Mouse (Mus musculus) MEL (cell line): ENCODE measurements around the gene Tmem9. TPM values are rescaled to one million over a fixed set of nuclear protein-coding genes. Genes with fewer than 3 reads are reported as not detected.

Experiments used
- DNase-seq: peaks from one replicate; pipeline ENCODE4 v3.0.0; 2011; ENCODE audit warnings: low read depth, low spot score
- H3K27ac ChIP-seq: 2 replicates; pipeline ENCODE4 v1.5.1; 2012; ENCODE audit warnings: low read depth, mild to moderate bottlenecking, control low read depth, low read length, moderate library complexity; ENCODE audit not compliant: control insufficient read depth
- H3K27me3 ChIP-seq, 2 experiments: fragments of 150-350 bp in 1 of 2; sonication (generic) in 1 of 2; 2 replicates each; pipeline ENCODE4 v1.6.1; 2012; ENCODE audit warnings: low read length in 2 of 2, mild to moderate bottlenecking in 2 of 2, improper control_type of control experiment in 1 of 2, moderate library complexity in 1 of 2; ENCODE audit not compliant: insufficient read depth in 2 of 2, control insufficient read depth in 1 of 2
- H3K36me3 ChIP-seq, 2 experiments: 2 replicates each; pipeline ENCODE4 v1.6.1; 2012 to 2014; ENCODE audit warnings: low read length in 2 of 2, improper control_type of control experiment in 1 of 2, inconsistent platforms in 1 of 2, mild to moderate bottlenecking in 1 of 2; ENCODE audit not compliant: insufficient read depth in 2 of 2, control insufficient read depth in 1 of 2
- H3K4me1 ChIP-seq, 2 experiments: fragments of 150-350 bp in 1 of 2; sonication (generic) in 1 of 2; 2 replicates each; pipeline ENCODE4 v1.6.1; 2012; ENCODE audit warnings: low read length in 2 of 2, improper control_type of control experiment in 1 of 2, mild to moderate bottlenecking in 1 of 2; ENCODE audit not compliant: insufficient read depth in 2 of 2, control insufficient read depth in 1 of 2
- H3K4me3 ChIP-seq, 2 experiments: fragments of 150-350 bp in 1 of 2; sonication (generic) in 1 of 2; 2 replicates each; pipeline ENCODE4 v1.5.1; 2012; ENCODE audit warnings: low read depth in 2 of 2, low read length in 2 of 2, mild to moderate bottlenecking in 2 of 2, moderate library complexity in 2 of 2, control low read depth in 1 of 2, improper control_type of control experiment in 1 of 2; ENCODE audit not compliant: control insufficient read depth in 1 of 2, insufficient read depth in 1 of 2
- H3K79me2 ChIP-seq: 2 replicates; pipeline ENCODE4 v1.6.1; 2012; ENCODE audit warnings: mild to moderate bottlenecking, low read length, moderate library complexity; ENCODE audit not compliant: control insufficient read depth, poor library complexity, insufficient read depth
- H3K9ac ChIP-seq: 2 replicates; pipeline ENCODE4 v1.6.1; 2012; ENCODE audit warnings: low read depth, mild to moderate bottlenecking, control low read depth, low read length, moderate library complexity; ENCODE audit not compliant: control insufficient read depth, poor library complexity, severe bottlenecking
- H3K9me3 ChIP-seq: fragments of 150-350 bp; sonication (generic); replicated peaks from 2 replicates; pipeline ENCODE4 v1.6.1; 2012; ENCODE audit warnings: mild to moderate bottlenecking, low read length, improper control_type of control experiment, moderate library complexity; ENCODE audit not compliant: insufficient read depth
- CTCF ChIP-seq, 3 experiments: IDR thresholded peaks in 2 of 3; conservative IDR thresholded peaks in 1 of 3; 2 replicates each; pipeline ENCODE4 v1.5.1; 2011 to 2012; ENCODE audit warnings: low read length in 3 of 3, low read depth in 2 of 3, mild to moderate bottlenecking in 2 of 3, improper control_type of control experiment in 1 of 3, inconsistent platforms in 1 of 3, mixed read lengths in 1 of 3, moderate library complexity in 1 of 3; ENCODE audit not compliant: control insufficient read depth in 1 of 3, insufficient read depth in 1 of 3, poor library complexity in 1 of 3, severe bottlenecking in 1 of 3
- E2F4 ChIP-seq: IDR thresholded peaks from 2 replicates; pipeline ENCODE4 v1.6.1; 2011; ENCODE audit warnings: low read depth, low read length, improper control_type of control experiment, borderline replicate concordance
- EP300 ChIP-seq, 2 experiments: IDR thresholded peaks; 2 replicates each; pipeline ENCODE4 v1.6.1; 2011; ENCODE audit warnings: improper control_type of control experiment in 2 of 2, low read length in 2 of 2, low read depth in 1 of 2, mild to moderate bottlenecking in 1 of 2
- ETS1 ChIP-seq: IDR thresholded peaks from 2 replicates; pipeline ENCODE4 v1.6.1; 2012; ENCODE audit warnings: low read depth, mild to moderate bottlenecking, inconsistent platforms, low read length, improper control_type of control experiment, moderate library complexity
- HCFC1 ChIP-seq: IDR thresholded peaks from 2 replicates; pipeline ENCODE4 v1.6.1; 2012; ENCODE audit warnings: low read depth, mild to moderate bottlenecking, inconsistent platforms, low read length, improper control_type of control experiment, moderate library complexity
- JUND ChIP-seq: IDR thresholded peaks from 2 replicates; pipeline ENCODE4 v1.6.1; 2011; ENCODE audit warnings: low read depth, mild to moderate bottlenecking, improper control_type of control experiment, low read length
- MAZ ChIP-seq: IDR thresholded peaks from 2 replicates; pipeline ENCODE4 v1.6.1; 2012; ENCODE audit warnings: low read depth, mild to moderate bottlenecking, inconsistent platforms, low read length, improper control_type of control experiment
- MEF2A ChIP-seq: IDR thresholded peaks from 2 replicates; pipeline ENCODE4 v1.6.1; 2014; ENCODE audit warnings: low read depth, mild to moderate bottlenecking, inconsistent platforms, low read length, improper control_type of control experiment; ENCODE audit not compliant: poor library complexity, insufficient replicate concordance, severe bottlenecking; ENCODE audit errors: extremely low read depth
- MXI1 ChIP-seq: IDR thresholded peaks from 2 replicates; pipeline ENCODE4 v1.6.1; 2011; ENCODE audit warnings: mild to moderate bottlenecking, low read depth, low read length, improper control_type of control experiment
- MYB ChIP-seq: IDR thresholded peaks from 2 replicates; pipeline ENCODE4 v1.6.1; 2011; ENCODE audit warnings: mild to moderate bottlenecking, low read depth, low read length, improper control_type of control experiment
- MYC ChIP-seq: IDR thresholded peaks from 2 replicates; pipeline ENCODE4 v1.6.1; 2011; ENCODE audit warnings: low read depth, mild to moderate bottlenecking, low read length, improper control_type of control experiment, moderate library complexity
- NELFE ChIP-seq: IDR thresholded peaks from 2 replicates; pipeline ENCODE4 v1.6.1; 2011; ENCODE audit warnings: low read depth, low read length, improper control_type of control experiment
- POLR2AphosphoS2 ChIP-seq: IDR thresholded peaks from 2 replicates; pipeline ENCODE4 v1.6.1; 2011; ENCODE audit warnings: low read length, improper control_type of control experiment
- RAD21 ChIP-seq: IDR thresholded peaks from 2 replicates; pipeline ENCODE4 v1.6.1; 2011; ENCODE audit warnings: mild to moderate bottlenecking, low read depth, low read length, improper control_type of control experiment
- SMC3 ChIP-seq: IDR thresholded peaks from 2 replicates; pipeline ENCODE4 v1.6.1; 2011; ENCODE audit warnings: low read depth, low read length, improper control_type of control experiment
- TAL1 ChIP-seq: IDR thresholded peaks from 2 replicates; pipeline ENCODE4 v1.6.1; 2012; ENCODE audit warnings: mild to moderate bottlenecking, inconsistent platforms, low read length, moderate library complexity, mixed read lengths
- TBP ChIP-seq: IDR thresholded peaks from 2 replicates; pipeline ENCODE4 v1.8.0; 2011; ENCODE audit warnings: low read depth, low read length, improper control_type of control experiment
- USF1 ChIP-seq: IDR thresholded peaks from 2 replicates; pipeline ENCODE4 v1.6.1; 2014; ENCODE audit warnings: low read depth, mild to moderate bottlenecking, inconsistent platforms, low read length, improper control_type of control experiment, moderate library complexity
- USF2 ChIP-seq, 2 experiments: IDR thresholded peaks; 2 replicates each; pipeline ENCODE4 v1.6.1; 2011 to 2012; ENCODE audit warnings: improper control_type of control experiment in 2 of 2, low read length in 2 of 2, borderline replicate concordance in 1 of 2, inconsistent platforms in 1 of 2, low read depth in 1 of 2, mild to moderate bottlenecking in 1 of 2; ENCODE audit not compliant: insufficient read depth in 1 of 2
- ZC3H11A ChIP-seq: IDR thresholded peaks from 2 replicates; pipeline ENCODE4 v1.6.1; 2012; ENCODE audit warnings: low read depth, mild to moderate bottlenecking, inconsistent platforms, low read length, improper control_type of control experiment
- ZKSCAN1 ChIP-seq: IDR thresholded peaks from 2 replicates; pipeline ENCODE4 v1.6.1; 2012; ENCODE audit warnings: low read depth, mild to moderate bottlenecking, inconsistent platforms, low read length, improper control_type of control experiment, moderate library complexity
- ZMIZ1 ChIP-seq: IDR thresholded peaks from 2 replicates; pipeline ENCODE4 v1.6.1; 2012; ENCODE audit warnings: low read depth, mild to moderate bottlenecking, inconsistent platforms, low read length, improper control_type of control experiment, moderate library complexity
- ZNF384 ChIP-seq: IDR thresholded peaks from 2 replicates; pipeline ENCODE4 v1.6.1; 2012; ENCODE audit warnings: low read depth, mild to moderate bottlenecking, inconsistent platforms, low read length, improper control_type of control experiment
- polyA plus RNA-seq, 2 experiments: library from polyadenylated mRNA; stranded (reverse) in 1 of 2; unstranded in 1 of 2; fragments of >175 nt in 1 of 2; fragments of >200 nt in 1 of 2; gene quantifications; 2 replicates each; pipeline versions ENCODE4 v1.2.1 to v1.2.4; 2012; ENCODE audit warnings: low replicate concordance in 2 of 2, low read depth in 1 of 2; ENCODE audit not compliant: insufficient read length in 2 of 2, insufficient read depth in 1 of 2, missing spikeins in 1 of 2
- total RNA-seq: library from RNA; depleted of rRNA; stranded (reverse); fragments of 300-350 nt; gene quantifications from 2 replicates; pipeline ENCODE4 v1.2.3, GENCODE M21; 2012

Tmem9 gene
- total and polyA plus RNA-seq, 3 experiments, result 52.2 to 82.9 TPM; not detected in 1

- TF ChIP-seq MEF2A (no peak), USF1 (no peak)
Observed at GRCm38 (mm10) chr1:136040452-136040851, 32.5 kb downstream of the Tmem9 start (continued).

- no peak overlapping the region for H3K9ac ChIP-seq
- TF ChIP-seq MXI1, result no peak
- TF ChIP-seq ZMIZ1, result no peak
- TF ChIP-seq NELFE, result no peak
- TF ChIP-seq MAZ, result no peak
- TF ChIP-seq ZKSCAN1, result no peak
- TF ChIP-seq ZNF384, result no peak
- TF ChIP-seq EP300 (IDR thresholded peaks at IDR 0.05; ENCODE audit: low read depth in 1 of 2, low read length in 2 of 2), result no peak
- no peak for DNase-seq
- H3K36me3 ChIP-seq, result no peaks in the 10 kb centered on the region
- no peak overlapping the region for H3K4me3 ChIP-seq
- no peaks in the 10 kb centered on the region for H3K79me2 ChIP-seq
- no peak overlapping the region for H3K27ac ChIP-seq
- H3K9me3 ChIP-seq, result no peaks in the 10 kb centered on the region
- no peaks in the 10 kb centered on the region for H3K4me1 ChIP-seq
- H3K27me3 ChIP-seq, result no peaks in the 10 kb centered on the region
Observed at GRCm38 (mm10) chr1:136040874-136041273, 32.9 kb downstream of the Tmem9 start.

DNA sequence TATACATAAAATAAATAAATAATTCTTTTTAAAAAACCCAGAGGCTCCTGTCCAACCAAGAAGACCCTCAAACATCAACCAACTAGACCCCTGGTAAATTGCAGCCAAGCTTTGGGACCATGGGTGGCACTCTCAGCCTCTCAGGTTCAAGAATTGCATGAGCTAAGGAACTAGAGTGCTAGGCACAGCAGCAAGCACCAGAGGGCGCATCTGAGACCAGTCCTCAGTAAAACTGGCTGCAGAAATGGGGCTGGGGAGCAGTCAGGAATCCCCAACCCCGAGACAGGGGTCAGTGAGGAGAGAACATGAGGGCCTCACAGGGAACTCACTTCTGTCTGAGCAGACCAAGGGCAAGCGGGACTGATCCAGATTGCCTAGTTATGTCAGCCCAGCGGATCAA is 37.8 kb downstream of the Tmem9 start:
- Histone ChIP-seq H3K9me3 (no peaks in the 10 kb centered on the region), H3K27me3 (no peaks in the 10 kb centered on the region), H3K79me2 (no peaks in the 10 kb centered on the region), H3K9ac (no peak overlapping the region), H3K36me3 (peaks cover 0 to 12% of the 10 kb centered on the region in 2 experiments; a peak in 2 of 4 replicates), H3K27ac (no peak overlapping the region), H3K4me3 (no peak overlapping the region), H3K4me1 (peaks cover 2 to 13% of the 10 kb centered on the region in 2 experiments; a peak in 3 of 4 replicates)
- peak; percentile 50 for TF ChIP-seq RAD21
- TF ChIP-seq ZC3H11A, result peak; percentile 43; the same call in 1 of the 2 replicates
- TF ChIP-seq SMC3, result peak; percentile 86
- TF ChIP-seq CTCF (IDR thresholded peaks at IDR 0.05 in 2 of 3, conservative IDR thresholded peaks at IDR 0.05 in 1 of 3; ENCODE audit: control insufficient read depth in 1 of 3, insufficient read depth in 1 of 3, low read depth in 2 of 3, low read length in 3 of 3, poor library complexity in 1 of 3, severe bottlenecking in 1 of 3), result peak; percentile 82 to 85 (median 83)
- no peak for TF ChIP-seq NELFE
- peak; percentile 70 for DNase-seq

DNA sequence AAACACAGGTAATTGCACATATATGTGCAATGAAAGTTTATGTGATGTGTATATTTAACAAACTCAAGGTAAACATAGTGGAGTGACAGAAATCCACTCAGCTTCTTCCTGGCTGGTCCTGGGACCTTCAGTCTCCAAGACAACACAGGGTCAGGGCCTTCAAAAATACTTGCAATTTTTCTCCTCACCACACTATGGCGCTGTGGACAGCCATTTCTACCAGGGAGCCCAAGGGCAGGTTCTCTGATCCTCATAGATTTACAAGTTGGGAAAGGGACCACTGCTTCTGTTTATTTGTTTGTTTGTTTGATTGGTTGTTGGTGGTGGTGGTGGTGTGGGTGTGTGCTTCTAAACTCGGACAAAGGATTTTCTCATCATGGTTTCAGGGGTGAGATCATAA is 39.5 kb downstream of the Tmem9 start:
- Histone ChIP-seq H3K36me3 (peaks cover 0 to 12% of the 10 kb centered on the region in 2 experiments; a peak in 2 of 4 replicates), H3K4me1 (peaks cover 2 to 13% of the 10 kb centered on the region in 2 experiments; a peak in 3 of 4 replicates), H3K9ac (no peak overlapping the region), H3K9me3 (no peaks in the 10 kb centered on the region), H3K79me2 (no peaks in the 10 kb centered on the region), H3K27me3 (no peaks in the 10 kb centered on the region), H3K4me3 (no peak overlapping the region), H3K27ac (no peak overlapping the region)
- peak; percentile 56 for DNase-seq
- no peak for TF ChIP-seq USF1
- no peak for TF ChIP-seq E2F4
- no peak for TF ChIP-seq ETS1
- TF ChIP-seq USF2 (IDR thresholded peaks at IDR 0.05; ENCODE audit: borderline replicate concordance in 1 of 2, insufficient read depth in 1 of 2, low read depth in 1 of 2, low read length in 2 of 2), result no peak
- peak; percentile 45 for TF ChIP-seq RAD21
- TF ChIP-seq ZMIZ1, result no peak
- TF ChIP-seq CTCF (IDR thresholded peaks at IDR 0.05 in 2 of 3, conservative IDR thresholded peaks at IDR 0.05 in 1 of 3; ENCODE audit: control insufficient read depth in 1 of 3, insufficient read depth in 1 of 3, low read depth in 2 of 3, low read length in 3 of 3, poor library complexity in 1 of 3, severe bottlenecking in 1 of 3), result peak; percentile 43 to 58 (median 50)
- TF ChIP-seq ZC3H11A, result peak; percentile 31
- TF ChIP-seq TAL1, result no peak
- no peak for TF ChIP-seq MYC
- no peak for TF ChIP-seq POLR2AphosphoS2
- TF ChIP-seq ZKSCAN1, result no peak
- TF ChIP-seq TBP, result no peak
- no peak for TF ChIP-seq MXI1
- no peak for TF ChIP-seq MYB
- no peak for TF ChIP-seq JUND
- no peak for TF ChIP-seq HCFC1
